Mouse (Mus musculus) urinary bladder, postnatal 36 days (tissue): ENCODE measurements at regions not wholly inside any gene's neighbourhood (a gene's known extent, or its start where the extent isn't known, plus 50 kb on each side); places are given as distances from the start of the nearest gene placed in this dataset.

Experiments
- DNase-seq, 2 experiments: peaks; one replicate each; pipeline ENCODE4 v3.0.0; 2022; ENCODE audit warnings: low spot score in 2 of 2, mixed read lengths in 1 of 2

GRCm38 (mm10) chr6:118291426-118291825, 93.9 kb upstream of the Ret start:
- DNase-seq, result no peak

GRCm38 (mm10) chr6:118285246-118285645, 87.7 kb upstream of the Ret start:
- DNase-seq, result no peak

GRCm38 (mm10) chr6:118283949-118284568, 86.5 kb upstream of the Ret start:
- no peak for DNase-seq

GRCm38 (mm10) chr6:118263951-118264350, 66.4 kb upstream of the Ret start:
- no peak for DNase-seq

- DNase-seq, result no peak
These were observed 62.4 kb upstream of the Ret start for GRCm38 (mm10) chr6:118259881-118260280.

- DNase-seq, result no peak
These were observed 57.4 kb upstream of the Ret start for GRCm38 (mm10) chr6:118254871-118255270.

- DNase-seq, result no peak
These were observed 55.2 kb upstream of the Ret start for GRCm38 (mm10) chr6:118252711-118253110.

- no peak for DNase-seq
These were observed 53.6 kb upstream of the Ret start for GRCm38 (mm10) chr6:118251131-118251530.

GRCm38 (mm10) chr6:118250006-118250405, 52.5 kb upstream of the Ret start:
- DNase-seq, result no peak
